Mouse (Mus musculus): Measurements from ENCODE around the gene Akr1b3.

The Akr1b3 gene

GRCm38 (mm10) chr6:34331379-34331778 is 14.1 kb upstream of the Akr1b3 start:
- DNase-seq (ENCODE audit: extremely low read depth, low read depth): no peak

GRCm38 (mm10) chr6:34322121-34322520 is 4.8 kb upstream of the Akr1b3 start:
- DNase-seq (ENCODE audit: extremely low read depth, low read depth): no peak

- no peak for DNase-seq (ENCODE audit: extremely low read depth, low read depth)
These were observed 1.4 kb upstream of the Akr1b3 start for GRCm38 (mm10) chr6:34318636-34319035.

GRCm38 (mm10) chr6:34318172-34318571 is 894 bp upstream of the Akr1b3 start:
- peak; percentile 9 for DNase-seq (ENCODE audit: extremely low read depth, low read depth)

GRCm38 (mm10) chr6:34313921-34314320 is 3.4 kb downstream of the Akr1b3 start:
- DNase-seq (ENCODE audit: extremely low read depth, low read depth): no peak

- DNase-seq (ENCODE audit: extremely low read depth, low read depth): no peak
These were observed 3.9 kb downstream of the Akr1b3 start for GRCm38 (mm10) chr6:34313386-34313785.

GRCm38 (mm10) chr6:34310023-34310595 is 7.2 kb downstream of the Akr1b3 start:
- no peak for DNase-seq (ENCODE audit: extremely low read depth, low read depth)

GRCm38 (mm10) chr6:34309526-34309925 is 7.8 kb downstream of the Akr1b3 start:
- no peak for DNase-seq (ENCODE audit: extremely low read depth, low read depth)

- DNase-seq (ENCODE audit: extremely low read depth, low read depth): no peak
These were observed 10.5 kb downstream of the Akr1b3 start for GRCm38 (mm10) chr6:34306797-34307196.

- no peak for DNase-seq (ENCODE audit: extremely low read depth, low read depth)
These were observed 12.5 kb downstream of the Akr1b3 start for GRCm38 (mm10) chr6:34304675-34305241.

GRCm38 (mm10) chr6:34297055-34297454 is 20.2 kb downstream of the Akr1b3 start:
- DNase-seq (ENCODE audit: extremely low read depth, low read depth): no peak

- no peak for DNase-seq (ENCODE audit: extremely low read depth, low read depth)
These were observed 21.8 kb downstream of the Akr1b3 start for GRCm38 (mm10) chr6:34295437-34295836.

GRCm38 (mm10) chr6:34292882-34293487 is 24.3 kb downstream of the Akr1b3 start:
- DNase-seq (ENCODE audit: extremely low read depth, low read depth): peak; percentile 7

- DNase-seq (ENCODE audit: extremely low read depth, low read depth): no peak
These were observed 24.9 kb downstream of the Akr1b3 start for GRCm38 (mm10) chr6:34292196-34292881.

GRCm38 (mm10) chr6:34290681-34291080 is 26.6 kb downstream of the Akr1b3 start:
- no peak for DNase-seq (ENCODE audit: extremely low read depth, low read depth)

- no peak for DNase-seq (ENCODE audit: extremely low read depth, low read depth)
These were observed 27.2 kb downstream of the Akr1b3 start for GRCm38 (mm10) chr6:34290091-34290490.

GRCm38 (mm10) chr6:34288098-34288497 is 29.2 kb downstream of the Akr1b3 start:
- DNase-seq (ENCODE audit: extremely low read depth, low read depth): no peak

- no peak for DNase-seq (ENCODE audit: extremely low read depth, low read depth)
These were observed 30.4 kb downstream of the Akr1b3 start for GRCm38 (mm10) chr6:34286841-34287240.

GRCm38 (mm10) chr6:34278385-34278784 is 38.9 kb downstream of the Akr1b3 start:
- no peak for DNase-seq (ENCODE audit: extremely low read depth, low read depth)

GRCm38 (mm10) chr6:34277665-34278064 is 39.6 kb downstream of the Akr1b3 start:
- peak; percentile 28 for DNase-seq (ENCODE audit: extremely low read depth, low read depth)

- DNase-seq (ENCODE audit: extremely low read depth, low read depth): no peak
These were observed 42.9 kb downstream of the Akr1b3 start for GRCm38 (mm10) chr6:34274346-34274745.

- DNase-seq (ENCODE audit: extremely low read depth, low read depth): no peak
These were observed 44.2 kb downstream of the Akr1b3 start for GRCm38 (mm10) chr6:34273073-34273472.
